Mouse (Mus musculus) heart, embryonic 14.5 days (tissue): ENCODE measurements around the gene Abcc4. TPM values are rescaled to one million over a fixed set of nuclear protein-coding genes. Genes with fewer than 3 reads are reported as not detected.
A peak's percentile ranks its signal among the peaks of the same experiment; 100 is the strongest.

Experiments used
- ATAC-seq: fragments of 200-750 bp; cut with Nextera tagmentation; 2 replicates; pipeline ENCODE4 v1.8.0; 2017; ENCODE audit warnings: low read depth, moderate TSS enrichment; ENCODE audit not compliant: insufficient number of reproducible peaks, insufficient read depth, low FRiP score
- H3K27ac ChIP-seq, 2 experiments: fragments of 200-500 bp in 1 of 2; fragments of 300-500 bp in 1 of 2; sonication (generic) in 1 of 2; replicated peaks in 1 of 2; 2 replicates each; pipeline ENCODE4 v1.5.1; 2012 to 2014; ENCODE audit warnings: low read depth in 2 of 2, low read length in 2 of 2, control low read depth in 1 of 2, mild to moderate bottlenecking in 1 of 2, mixed read lengths in 1 of 2; ENCODE audit not compliant: control insufficient read depth in 1 of 2, insufficient read depth in 1 of 2
- H3K27me3 ChIP-seq: fragments of 300-500 bp; sonication (generic); 2 replicates; pipeline ENCODE4 v1.6.1; 2014; ENCODE audit warnings: mild to moderate bottlenecking, low read length, control low read depth; ENCODE audit not compliant: control insufficient read depth, insufficient read depth
- H3K36me3 ChIP-seq: fragments of 300-500 bp; sonication (generic); 2 replicates; pipeline ENCODE4 v1.6.1; 2014; ENCODE audit warnings: mild to moderate bottlenecking, control low read depth, low read length, mixed read lengths; ENCODE audit not compliant: control insufficient read depth, insufficient read depth
- H3K4me1 ChIP-seq, 2 experiments: fragments of 200-500 bp in 1 of 2; fragments of 300-500 bp in 1 of 2; sonication (generic) in 1 of 2; 2 replicates each; pipeline ENCODE4 v1.6.1; 2012 to 2014; ENCODE audit warnings: low read length in 2 of 2, control low read depth in 1 of 2, mixed read lengths in 1 of 2; ENCODE audit not compliant: control insufficient read depth in 2 of 2, insufficient read depth in 2 of 2
- H3K4me2 ChIP-seq: fragments of 300-500 bp; sonication (generic); 2 replicates; pipeline ENCODE4 v1.6.1; 2014; ENCODE audit warnings: mild to moderate bottlenecking, low read length
- H3K4me3 ChIP-seq, 2 experiments: fragments of 200-500 bp in 1 of 2; fragments of 300-500 bp in 1 of 2; sonication (generic) in 1 of 2; 2 replicates each; pipeline ENCODE4 v1.5.1; 2012 to 2014; ENCODE audit warnings: low read length in 2 of 2, mild to moderate bottlenecking in 2 of 2, control low read depth in 1 of 2, low read depth in 1 of 2, moderate library complexity in 1 of 2; ENCODE audit not compliant: control insufficient read depth in 1 of 2, insufficient read depth in 1 of 2
- H3K9ac ChIP-seq: fragments of 300-500 bp; sonication (generic); 2 replicates; pipeline ENCODE4 v1.6.1; 2014; ENCODE audit warnings: mild to moderate bottlenecking, low read length
- H3K9me3 ChIP-seq: fragments of 300-500 bp; sonication (generic); 2 replicates; pipeline ENCODE4 v1.6.1; 2016; ENCODE audit warnings: low read length, control low read depth; ENCODE audit not compliant: control insufficient read depth
- WGBS: fragments of 180-500 bp; shearing (Covaris S2); extraction: QIAGEN DNeasy Blood & Tissue Kit; methylation state at CpG from one replicate; pipeline ENCODE4 v1.1.7; 2014; 5-methylcytosine and 5-hydroxymethylcytosine counted together
- polyA plus RNA-seq: library from polyadenylated mRNA; unstranded; fragments of >200 nt; fragmentation: Nextera tagmentation; extraction: Ambion mirVana; gene quantifications from 2 replicates; pipeline ENCODE4 v1.2.1, GENCODE M21; 2014

Abcc4 gene
- polyA plus RNA-seq, 1 experiment from 2014 or later = 1.8 TPM

GRCm38 (mm10) chr14:118710945-118711344 lies 4.9 kb upstream of the Abcc4 start:
- Histone ChIP-seq H3K9me3 (no peaks in the 10 kb centered on the region), H3K27ac (no peak overlapping the region), H3K27me3 (0 out of 2 replicates have a peak, but pooled peaks cover 5% of the 10 kb centered on the region), H3K36me3 (no peaks in the 10 kb centered on the region), H3K9ac (no peak overlapping the region), H3K4me3 (no peak overlapping the region), H3K4me2 (no peak overlapping the region), H3K4me1 (peaks cover 18% of the 10 kb centered on the region in 2 experiments)
- no peak for ATAC-seq

GRCm38 (mm10) chr14:118709736-118710135 lies 3.7 kb upstream of the Abcc4 start:
- 7% methylated on average over 11 of the region's 11 CpGs for WGBS
- Histone ChIP-seq H3K27ac (peak overlapping the region in 1 of 2 experiments; percentile 50; a peak in 3 of 4 replicates), H3K4me3 (no peak overlapping the region), H3K4me2 (peak overlapping the region; percentile 45), H3K9me3 (no peaks in the 10 kb centered on the region), H3K27me3 (peaks cover 15% of the 10 kb centered on the region), H3K9ac (no peak overlapping the region), H3K36me3 (no peaks in the 10 kb centered on the region), H3K4me1 (peaks cover 18 to 23% of the 10 kb centered on the region in 2 experiments)
- ATAC-seq = peak; percentile 77

- no peak overlapping the region for H3K4me2 ChIP-seq
- no peak overlapping the region for H3K27ac ChIP-seq
- peaks cover 10 to 17% of the 10 kb centered on the region in 2 experiments for H3K4me1 ChIP-seq
- ATAC-seq = no peak
- no peaks in the 10 kb centered on the region for H3K9me3 ChIP-seq
- H3K9ac ChIP-seq = no peak overlapping the region
- peaks cover 27% of the 10 kb centered on the region for H3K27me3 ChIP-seq
- no peaks in the 10 kb centered on the region for H3K36me3 ChIP-seq
- no peak overlapping the region for H3K4me3 ChIP-seq
- WGBS = 83% methylated on average over 5 of the region's 5 CpGs
Measured at GRCm38 (mm10) chr14:118708126-118708525, 2.1 kb upstream of the Abcc4 start.

GRCm38 (mm10) chr14:118706962-118707361 lies 943 bp upstream of the Abcc4 start:
- 87% methylated on average over 11 of the region's 11 CpGs for WGBS
- Histone ChIP-seq H3K36me3 (no peaks in the 10 kb centered on the region), H3K4me2 (peak overlapping the region; percentile 99), H3K27ac (no peak overlapping the region), H3K9ac (0 out of 2 replicates have a peak overlapping the region, but pooled peaks have one; percentile 69), H3K4me1 (peaks cover 9 to 17% of the 10 kb centered on the region in 2 experiments), H3K9me3 (no peaks in the 10 kb centered on the region), H3K4me3 (no peak overlapping the region), H3K27me3 (peaks cover 27% of the 10 kb centered on the region)
- ATAC-seq = no peak

- H3K36me3 ChIP-seq = no peaks in the 10 kb centered on the region
- H3K4me3 ChIP-seq = peak overlapping the region; percentile 56 to 60
- 2% methylated on average over 10 of the region's 10 CpGs for WGBS
- H3K9me3 ChIP-seq = no peaks in the 10 kb centered on the region
- peaks cover 27% of the 10 kb centered on the region for H3K27me3 ChIP-seq
- H3K27ac ChIP-seq = no peak overlapping the region
- H3K9ac ChIP-seq = peak overlapping the region; percentile 69
- ATAC-seq = peak; percentile 4; the same call in 1 of the 2 replicates
- H3K4me1 ChIP-seq = peaks cover 9 to 17% of the 10 kb centered on the region in 2 experiments
- peak overlapping the region; percentile 99 for H3K4me2 ChIP-seq
Measured at GRCm38 (mm10) chr14:118705465-118705807, 583 bp downstream of the Abcc4 start.

GRCm38 (mm10) chr14:118703363-118703762 lies 2.7 kb downstream of the Abcc4 start:
- H3K9me3 ChIP-seq = no peaks in the 10 kb centered on the region
- H3K36me3 ChIP-seq = no peaks in the 10 kb centered on the region
- H3K4me1 ChIP-seq = peaks cover 4 to 5% of the 10 kb centered on the region in 2 experiments; a peak in 3 of 4 replicates
- H3K4me3 ChIP-seq = no peak overlapping the region
- WGBS = 81% methylated on average over 9 of the region's 9 CpGs
- peaks cover 27% of the 10 kb centered on the region for H3K27me3 ChIP-seq
- H3K9ac ChIP-seq = no peak overlapping the region
- H3K27ac ChIP-seq = no peak overlapping the region
- ATAC-seq = no peak
- H3K4me2 ChIP-seq = no peak overlapping the region

GRCm38 (mm10) chr14:118701991-118702608 lies 3.9 kb downstream of the Abcc4 start:
- no peaks in the 10 kb centered on the region for H3K9me3 ChIP-seq
- no peak overlapping the region for H3K4me2 ChIP-seq
- peaks cover 25% of the 10 kb centered on the region for H3K27me3 ChIP-seq
- H3K9ac ChIP-seq = no peak overlapping the region
- 53% methylated on average over 7 of the region's 7 CpGs for WGBS
- no peak for ATAC-seq
- no peak overlapping the region for H3K4me3 ChIP-seq
- no peaks in the 10 kb centered on the region for H3K36me3 ChIP-seq
- H3K4me1 ChIP-seq = peaks cover 4 to 5% of the 10 kb centered on the region in 2 experiments; a peak in 3 of 4 replicates
- no peak overlapping the region for H3K27ac ChIP-seq

GRCm38 (mm10) chr14:118700576-118700975 lies 5.4 kb downstream of the Abcc4 start:
- no peak overlapping the region for H3K4me3 ChIP-seq
- ATAC-seq = no peak
- no peaks in the 10 kb centered on the region for H3K9me3 ChIP-seq
- peaks cover 0 to 3% of the 10 kb centered on the region in 2 experiments; a peak in 1 of 4 replicates for H3K4me1 ChIP-seq
- H3K27me3 ChIP-seq = peaks cover 21% of the 10 kb centered on the region
- H3K27ac ChIP-seq = no peak overlapping the region
- no peaks in the 10 kb centered on the region for H3K36me3 ChIP-seq
- H3K4me2 ChIP-seq = no peak overlapping the region
- no peak overlapping the region for H3K9ac ChIP-seq
- WGBS = 61% methylated on average over 7 of the region's 7 CpGs
